Mouse (Mus musculus): ENCODE results near the gene Plk5. TPM values are rescaled to one million over a fixed set of nuclear protein-coding genes. Genes with fewer than 3 reads are reported as not detected.

The Plk5 gene
- polyA plus RNA-seq, 1 experiment from 2014 or later: not detected

- Histone ChIP-seq H3K27ac (replicated peaks) (no peak overlapping the region), H3K9me3 (no peaks in the 10 kb centered on the region), H3K4me3 (no peak overlapping the region), H3K9ac (no peak overlapping the region), H3K36me3 (peaks cover 61% of the 10 kb centered on the region), H3K4me1 (peaks cover 21% of the 10 kb centered on the region), H3K4me2 (no peak overlapping the region), H3K27me3 (replicated peaks) (no peaks in the 10 kb centered on the region)
- 80% methylated on average over 9 of the region's 9 CpGs for WGBS
- no peak for ATAC-seq (ENCODE audit: extremely low read depth, insufficient number of reproducible peaks, low FRiP score, low TSS enrichment)
Measured at GRCm38 (mm10) chr10:80390697-80391096, 34.4 kb downstream of the Plk5 start.

- Histone ChIP-seq H3K27me3 (replicated peaks) (no peaks in the 10 kb centered on the region), H3K4me2 (no peak overlapping the region), H3K4me3 (no peak overlapping the region), H3K4me1 (peaks cover 22% of the 10 kb centered on the region), H3K9ac (no peak overlapping the region), H3K9me3 (no peaks in the 10 kb centered on the region), H3K27ac (replicated peaks) (no peak overlapping the region), H3K36me3 (peaks cover 77% of the 10 kb centered on the region)
- no peak for ATAC-seq (ENCODE audit: extremely low read depth, insufficient number of reproducible peaks, low FRiP score, low TSS enrichment)
- WGBS: 87% methylated on average over 5 of the region's 5 CpGs
Measured at GRCm38 (mm10) chr10:80392687-80393086, 36.4 kb downstream of the Plk5 start.

- Histone ChIP-seq H3K9ac (no peak overlapping the region), H3K36me3 (peaks cover 72% of the 10 kb centered on the region), H3K27ac (replicated peaks) (no peak overlapping the region), H3K9me3 (no peaks in the 10 kb centered on the region), H3K4me3 (no peak overlapping the region), H3K27me3 (replicated peaks) (no peaks in the 10 kb centered on the region), H3K4me2 (no peak overlapping the region), H3K4me1 (peaks cover 22% of the 10 kb centered on the region)
- WGBS: 91% methylated on average over 35 of the region's 35 CpGs
- no peak for ATAC-seq (ENCODE audit: extremely low read depth, insufficient number of reproducible peaks, low FRiP score, low TSS enrichment)
Measured at GRCm38 (mm10) chr10:80395025-80395627, 38.9 kb downstream of the Plk5 start.

GRCm38 (mm10) chr10:80396822-80397523 is 40.7 kb downstream of the Plk5 start:
- Histone ChIP-seq H3K36me3 (peaks cover 66% of the 10 kb centered on the region), H3K4me3 (peak overlapping the region; percentile 68), H3K27ac (replicated peaks) (peak overlapping the region; percentile 98), H3K9me3 (no peaks in the 10 kb centered on the region), H3K9ac (peak overlapping the region; percentile 91), H3K4me1 (peaks cover 33% of the 10 kb centered on the region), H3K27me3 (replicated peaks) (no peaks in the 10 kb centered on the region), H3K4me2 (peak overlapping the region; percentile 93)
- ATAC-seq (ENCODE audit: extremely low read depth, insufficient number of reproducible peaks, low FRiP score, low TSS enrichment): no peak
- whole genome bisulfite sequencing: 87% methylated on average over 11 of the region's 11 CpGs

DNA sequence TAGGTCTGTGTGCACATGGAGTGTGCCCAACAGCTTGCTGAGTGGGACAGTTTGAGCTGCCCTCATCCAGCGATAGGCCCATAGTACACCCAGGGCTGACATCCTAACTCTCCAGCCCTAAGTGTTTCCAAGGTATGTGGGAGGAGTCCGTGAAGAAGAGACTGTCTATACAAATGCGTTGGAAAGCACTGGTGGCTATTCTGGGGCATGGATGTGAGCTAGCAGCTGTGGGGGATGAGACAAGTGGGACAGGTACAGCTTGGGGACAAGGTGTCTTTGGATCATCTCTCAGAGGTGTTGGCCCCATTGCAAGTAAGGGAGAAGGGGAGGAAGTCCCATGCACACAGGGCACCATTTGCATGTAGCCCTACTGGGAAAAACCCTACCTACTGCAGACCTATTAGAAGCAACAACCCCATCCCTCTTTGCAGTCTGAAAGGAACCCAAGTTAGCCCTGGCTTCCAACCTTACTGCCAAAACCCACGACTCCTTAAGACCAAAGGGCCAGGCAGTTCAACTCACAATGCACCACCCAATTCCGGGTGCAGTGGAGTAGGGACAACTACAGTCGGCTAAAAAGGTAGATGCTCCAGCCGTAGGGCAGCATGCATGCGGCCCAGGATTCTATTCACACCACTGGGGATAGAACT is 41.4 kb downstream of the Plk5 start:
- H3K27me3 ChIP-seq (replicated peaks): no peaks in the 10 kb centered on the region
- peak overlapping the region; percentile 91 for H3K9ac ChIP-seq
- peak overlapping the region; percentile 98 for H3K27ac ChIP-seq (replicated peaks)
- peak overlapping the region; percentile 93 for H3K4me2 ChIP-seq
- H3K36me3 ChIP-seq: peaks cover 66% of the 10 kb centered on the region
- WGBS: 54% methylated on average over 8 of the region's 8 CpGs
- H3K4me1 ChIP-seq: peaks cover 33% of the 10 kb centered on the region
- H3K9me3 ChIP-seq: no peaks in the 10 kb centered on the region
- no peak for ATAC-seq (ENCODE audit: extremely low read depth, insufficient number of reproducible peaks, low FRiP score, low TSS enrichment)
- H3K4me3 ChIP-seq: peak overlapping the region; percentile 68

- peak overlapping the region; percentile 98 for H3K27ac ChIP-seq (replicated peaks)
- H3K9me3 ChIP-seq: no peaks in the 10 kb centered on the region
- H3K4me3 ChIP-seq: peak overlapping the region; percentile 68
- H3K36me3 ChIP-seq: peaks cover 66% of the 10 kb centered on the region
- peak overlapping the region; percentile 93 for H3K4me2 ChIP-seq
- peak overlapping the region; percentile 91 for H3K9ac ChIP-seq
- 4% methylated on average over 1 of the region's 1 CpGs for WGBS
- H3K4me1 ChIP-seq: peaks cover 33% of the 10 kb centered on the region
- no peak for ATAC-seq (ENCODE audit: extremely low read depth, insufficient number of reproducible peaks, low FRiP score, low TSS enrichment)
- H3K27me3 ChIP-seq (replicated peaks): no peaks in the 10 kb centered on the region
Measured at GRCm38 (mm10) chr10:80398174-80398535, 41.9 kb downstream of the Plk5 start.

- peaks cover 33% of the 10 kb centered on the region for H3K4me1 ChIP-seq
- ATAC-seq (ENCODE audit: extremely low read depth, insufficient number of reproducible peaks, low FRiP score, low TSS enrichment): peak; percentile 78
- peak overlapping the region; percentile 93 for H3K4me2 ChIP-seq
- H3K9me3 ChIP-seq: no peaks in the 10 kb centered on the region; the same call in 1 of the 2 replicates
- H3K27ac ChIP-seq (replicated peaks): peak overlapping the region; percentile 98
- no peaks in the 10 kb centered on the region for H3K27me3 ChIP-seq (replicated peaks)
- under 1% methylated on average over 59 of the region's 59 CpGs for WGBS
- H3K9ac ChIP-seq: peak overlapping the region; percentile 91
- H3K36me3 ChIP-seq: peaks cover 66% of the 10 kb centered on the region
- H3K4me3 ChIP-seq: peak overlapping the region; percentile 68
Measured at GRCm38 (mm10) chr10:80398719-80399190, 42.5 kb downstream of the Plk5 start.

- Histone ChIP-seq H3K36me3 (peaks cover 66% of the 10 kb centered on the region), H3K27me3 (replicated peaks) (no peaks in the 10 kb centered on the region), H3K4me3 (peak within 1 kb of the TSS; percentile 68), H3K9me3 (no peaks in the 10 kb centered on the region; the same call in 1 of the 2 replicates), H3K9ac (peak within 1 kb of the TSS; percentile 91), H3K4me1 (peaks cover 33% of the 10 kb centered on the region), H3K27ac (replicated peaks) (peak within 1 kb of the TSS; percentile 98), H3K4me2 (peak within 1 kb of the TSS; percentile 93)
- ATAC-seq (ENCODE audit: extremely low read depth, insufficient number of reproducible peaks, low FRiP score, low TSS enrichment): peak; percentile 91
- WGBS: under 1% methylated on average over 78 of the region's 82 CpGs
Measured at GRCm38 (mm10) chr10:80399191-80399972, 43.1 kb downstream of the Plk5 start, which contains the start of gene Mbd3. TSS of gene Mbd3 (minus strand) at chr10:80399550.

GRCm38 (mm10) chr10:80399973-80400703 is 43.9 kb downstream of the Plk5 start:
- Histone ChIP-seq H3K4me1 (peaks cover 40% of the 10 kb centered on the region), H3K4me2 (peak overlapping the region; percentile 93), H3K36me3 (peaks cover 63% of the 10 kb centered on the region), H3K9me3 (no peaks in the 10 kb centered on the region; the same call in 1 of the 2 replicates), H3K27me3 (replicated peaks) (no peaks in the 10 kb centered on the region), H3K27ac (replicated peaks) (peak overlapping the region; percentile 86), H3K4me3 (peak overlapping the region; percentile 68), H3K9ac (peak overlapping the region; percentile 83)
- ATAC-seq (ENCODE audit: extremely low read depth, insufficient number of reproducible peaks, low FRiP score, low TSS enrichment): no peak
- WGBS: 12% methylated on average over 17 of the region's 17 CpGs

DNA sequence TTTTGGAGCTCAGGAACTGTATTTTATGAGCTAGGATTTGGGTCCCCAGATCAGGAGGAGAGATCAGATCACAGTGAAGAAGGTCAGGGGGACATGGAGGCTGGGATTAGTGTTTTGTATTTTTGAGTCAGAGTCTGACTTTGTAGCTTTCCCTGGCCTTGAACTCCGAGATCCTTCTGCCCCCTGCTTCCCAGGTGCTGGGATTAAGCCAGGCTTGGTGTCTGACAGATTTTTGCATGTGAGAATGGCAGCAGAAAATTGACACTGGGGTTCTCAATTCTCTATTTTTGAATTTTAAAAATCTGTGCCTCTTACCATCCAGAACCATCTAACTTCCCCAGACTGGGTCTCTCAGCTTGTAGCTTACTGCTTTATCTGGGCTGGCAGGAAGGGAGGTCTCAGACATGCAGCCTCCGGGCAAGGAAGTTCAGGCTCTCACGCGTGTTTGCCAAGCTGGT is 44.5 kb downstream of the Plk5 start:
- H3K4me1 ChIP-seq: peaks cover 46% of the 10 kb centered on the region
- no peak overlapping the region for H3K4me3 ChIP-seq
- peak overlapping the region; percentile 93 for H3K4me2 ChIP-seq
- H3K27ac ChIP-seq (replicated peaks): peak overlapping the region; percentile 86
- 69% methylated on average over 4 of the region's 4 CpGs for WGBS
- peaks cover 57% of the 10 kb centered on the region for H3K36me3 ChIP-seq
- no peaks in the 10 kb centered on the region; the same call in 1 of the 2 replicates for H3K9me3 ChIP-seq
- no peak for ATAC-seq (ENCODE audit: extremely low read depth, insufficient number of reproducible peaks, low FRiP score, low TSS enrichment)
- no peaks in the 10 kb centered on the region for H3K27me3 ChIP-seq (replicated peaks)
- peak overlapping the region; percentile 83 for H3K9ac ChIP-seq
